Mouse (Mus musculus) liver, embryonic 16.5 days (tissue): ENCODE results near the gene Ccp110. TPM values are rescaled to one million over a fixed set of nuclear protein-coding genes. Genes with fewer than 3 reads are reported as not detected.

Experiments used
- ATAC-seq: fragments of 200-750 bp; cut with Nextera tagmentation; 2 replicates; pipeline ENCODE4 v1.8.0; 2017; ENCODE audit warnings: low read depth, mild to moderate bottlenecking, moderate number of reproducible peaks, moderate library complexity
- H3K27ac ChIP-seq: fragments of 300-500 bp; sonication (generic); 2 replicates; pipeline ENCODE4 v1.5.1; 2014; ENCODE audit warnings: mild to moderate bottlenecking, low read length
- H3K27me3 ChIP-seq: fragments of 300-500 bp; sonication (generic); 2 replicates; pipeline ENCODE4 v1.6.1; 2014; ENCODE audit warnings: low read depth, low read length, mixed read lengths; ENCODE audit not compliant: control insufficient read depth, insufficient read depth
- H3K36me3 ChIP-seq: fragments of 300-500 bp; sonication (generic); 2 replicates; pipeline ENCODE4 v1.6.1; 2014; ENCODE audit warnings: mild to moderate bottlenecking; ENCODE audit not compliant: control insufficient read depth, insufficient read depth
- H3K4me1 ChIP-seq: fragments of 300-500 bp; sonication (generic); 2 replicates; pipeline ENCODE4 v1.6.1; 2014; ENCODE audit warnings: low read depth, low read length, mixed read lengths; ENCODE audit not compliant: control insufficient read depth
- H3K4me2 ChIP-seq: fragments of 300-500 bp; sonication (generic); 2 replicates; pipeline ENCODE4 v1.6.1; 2014; ENCODE audit warnings: low read depth, low read length, mixed read lengths
- H3K4me3 ChIP-seq: fragments of 300-500 bp; sonication (generic); 2 replicates; pipeline ENCODE4 v1.5.1; 2014; ENCODE audit warnings: low read depth, mild to moderate bottlenecking, low read length
- H3K9ac ChIP-seq: fragments of 300-500 bp; sonication (generic); 2 replicates; pipeline ENCODE4 v1.6.1; 2014; ENCODE audit warnings: low read depth, low read length
- H3K9me3 ChIP-seq: fragments of 300-500 bp; sonication (generic); replicated peaks from 2 replicates; pipeline ENCODE4 v1.6.1; 2016; ENCODE audit warnings: low read length; ENCODE audit not compliant: control insufficient read depth
- WGBS: fragments of 180-500 bp; shearing (Covaris S2); extraction: QIAGEN DNeasy Blood & Tissue Kit; methylation state at CpG from one replicate; pipeline ENCODE4 v1.1.7; 2014; ENCODE audit not compliant: insufficient replicate concordance; 5-methylcytosine and 5-hydroxymethylcytosine counted together
- polyA plus RNA-seq: library from polyadenylated mRNA; unstranded; fragments of >200 nt; fragmentation: Nextera tagmentation; extraction: Ambion mirVana; gene quantifications from 2 replicates; pipeline ENCODE4 v1.2.1, GENCODE M21; 2015

Ccp110 gene
- 8.3 and 8.9 TPM in 2 replicates for polyA plus RNA-seq

DNA sequence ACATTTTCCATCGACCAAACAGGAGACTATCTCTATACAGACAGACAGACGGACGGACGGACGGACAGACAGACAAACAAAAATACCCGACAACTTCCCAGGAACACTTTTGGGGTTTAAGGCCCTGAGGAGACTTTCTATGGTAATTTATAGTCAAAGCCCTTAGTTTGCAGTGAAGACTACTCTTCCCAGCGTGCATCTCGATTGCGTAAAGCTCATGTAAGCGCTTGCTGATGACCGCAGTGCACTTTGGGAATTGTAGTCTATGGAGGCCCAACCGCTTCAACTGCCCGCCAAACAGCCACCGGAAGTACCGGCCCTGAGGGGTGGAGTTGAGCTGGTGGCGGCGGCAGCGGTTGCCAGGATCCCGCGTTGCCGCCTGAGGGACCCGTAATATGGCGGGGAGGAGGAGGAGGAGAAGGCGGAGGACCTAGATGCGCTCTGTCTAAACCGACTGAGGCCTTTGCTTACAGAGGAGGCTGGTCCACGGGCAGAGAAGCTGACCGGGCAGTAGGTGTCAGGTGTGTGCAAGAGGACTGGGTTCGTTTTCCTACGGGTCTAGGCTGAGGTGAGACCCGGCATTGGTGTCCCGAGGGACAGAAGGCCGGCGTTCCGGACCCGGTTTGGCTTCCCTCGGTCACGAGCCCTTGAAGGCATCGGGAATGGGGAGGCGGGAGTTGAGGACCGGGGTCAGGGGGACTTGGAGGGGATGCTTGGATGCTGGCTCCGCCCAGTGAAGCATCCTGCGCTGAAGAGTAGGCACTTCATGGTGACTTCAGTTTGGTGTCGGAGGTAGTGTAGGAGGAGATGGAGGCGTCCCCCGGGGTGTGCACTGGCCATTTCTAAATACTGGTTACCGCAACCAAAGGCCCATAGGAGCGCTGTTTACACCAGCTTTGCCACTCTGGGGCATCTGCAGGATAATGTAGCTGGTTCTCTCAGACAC lies at the start of gene Ccp110:
TSS of gene Ccp110 (plus strand) at position 325 of the 946 bp plus-strand sequence.
- Histone ChIP-seq H3K9me3 (no peaks in the 10 kb centered on the region), H3K4me3 (peak within 1 kb of the TSS; percentile 97), H3K9ac (peak within 1 kb of the TSS; percentile 87), H3K4me2 (peak within 1 kb of the TSS; percentile 95), H3K27ac (peak within 1 kb of the TSS; percentile 77), H3K36me3 (peaks cover 3% of the 10 kb centered on the region; the same call in 1 of the 2 replicates), H3K4me1 (peaks cover 8% of the 10 kb centered on the region), H3K27me3 (no peaks in the 10 kb centered on the region)
- WGBS, result 1% methylated on average over 48 of the region's 48 CpGs
- ATAC-seq, result peak; percentile 99

DNA sequence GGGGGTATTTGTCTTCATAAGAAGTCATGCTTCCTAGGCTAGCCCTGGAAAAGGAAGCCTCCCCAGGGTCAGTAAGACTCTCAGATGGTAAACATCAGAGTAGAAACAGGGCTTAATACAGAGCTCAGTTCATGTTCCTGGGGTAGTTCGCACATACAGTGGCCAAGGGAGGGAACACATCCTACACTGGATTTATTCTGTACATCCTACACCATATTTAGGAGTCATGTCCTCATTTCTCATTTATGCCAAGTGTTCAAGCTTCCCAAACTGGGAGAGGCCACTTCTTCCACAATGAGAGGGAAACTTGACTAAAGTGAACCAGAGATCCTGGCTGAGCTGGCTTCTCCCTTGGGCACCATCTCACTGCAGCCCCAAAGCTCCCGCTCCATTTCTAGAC lies 44.6 kb upstream of the Ccp110 start:
- Histone ChIP-seq H3K36me3 (no peaks in the 10 kb centered on the region), H3K27me3 (no peaks in the 10 kb centered on the region), H3K27ac (no peak overlapping the region), H3K4me1 (no peaks in the 10 kb centered on the region), H3K9ac (no peak overlapping the region), H3K4me3 (no peak overlapping the region), H3K4me2 (no peak overlapping the region), H3K9me3 (no peaks in the 10 kb centered on the region)
- WGBS, result 77% methylated on average over 2 of the region's 2 CpGs
- ATAC-seq, result no peak

DNA sequence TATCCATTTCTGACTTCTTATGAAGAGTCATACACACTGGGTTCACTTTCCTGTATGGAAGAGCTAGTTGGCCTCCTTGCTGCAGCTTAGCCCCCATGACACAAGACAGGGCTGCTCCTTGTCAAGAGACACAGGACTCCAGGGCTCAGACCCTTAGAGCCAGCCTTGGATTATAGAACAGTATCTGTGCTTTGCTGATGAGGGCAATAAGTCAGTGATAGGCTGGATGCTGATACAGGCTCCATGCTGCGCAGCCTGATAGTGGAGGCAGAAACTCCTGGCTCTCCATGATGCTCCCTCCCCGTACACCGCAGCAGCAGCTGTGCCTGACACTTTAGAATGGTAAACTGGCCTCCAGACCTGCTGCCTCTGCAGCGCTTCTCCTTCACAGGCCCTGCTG lies 42.2 kb upstream of the Ccp110 start:
- H3K27ac ChIP-seq, result no peak overlapping the region
- peak; percentile 43 for ATAC-seq
- H3K4me3 ChIP-seq, result no peak overlapping the region
- H3K9me3 ChIP-seq, result no peaks in the 10 kb centered on the region
- no peak overlapping the region for H3K9ac ChIP-seq
- no peak overlapping the region for H3K4me2 ChIP-seq
- WGBS, result 57% methylated on average over 4 of the region's 4 CpGs
- no peaks in the 10 kb centered on the region for H3K36me3 ChIP-seq
- H3K4me1 ChIP-seq, result no peaks in the 10 kb centered on the region
- H3K27me3 ChIP-seq, result no peaks in the 10 kb centered on the region

DNA sequence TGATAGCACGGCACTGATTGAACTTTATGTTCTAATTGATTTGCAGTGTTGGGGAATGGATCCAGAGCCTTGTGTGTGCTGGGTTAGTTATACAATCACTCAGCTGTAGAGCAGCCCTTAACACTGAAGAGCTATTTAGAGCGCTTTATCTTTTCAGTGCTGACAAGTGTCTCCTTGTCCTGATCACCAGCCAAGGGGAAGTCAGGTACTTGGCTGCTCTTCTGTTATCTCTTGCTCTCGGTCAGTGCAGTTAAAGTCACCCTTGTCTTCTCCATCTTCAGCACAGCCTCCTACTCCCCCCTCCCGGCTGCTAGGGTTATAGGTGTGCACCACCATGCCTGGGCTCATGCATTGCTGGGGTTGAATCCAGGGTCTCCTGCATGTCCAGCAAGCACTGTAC lies 35.5 kb upstream of the Ccp110 start:
- Histone ChIP-seq H3K27me3 (no peaks in the 10 kb centered on the region), H3K4me2 (no peak overlapping the region), H3K36me3 (no peaks in the 10 kb centered on the region), H3K9me3 (no peaks in the 10 kb centered on the region), H3K27ac (no peak overlapping the region), H3K4me3 (no peak overlapping the region), H3K4me1 (no peaks in the 10 kb centered on the region), H3K9ac (no peak overlapping the region)
- WGBS, result 53% methylated on average over 4 of the region's 4 CpGs
- no peak for ATAC-seq

DNA sequence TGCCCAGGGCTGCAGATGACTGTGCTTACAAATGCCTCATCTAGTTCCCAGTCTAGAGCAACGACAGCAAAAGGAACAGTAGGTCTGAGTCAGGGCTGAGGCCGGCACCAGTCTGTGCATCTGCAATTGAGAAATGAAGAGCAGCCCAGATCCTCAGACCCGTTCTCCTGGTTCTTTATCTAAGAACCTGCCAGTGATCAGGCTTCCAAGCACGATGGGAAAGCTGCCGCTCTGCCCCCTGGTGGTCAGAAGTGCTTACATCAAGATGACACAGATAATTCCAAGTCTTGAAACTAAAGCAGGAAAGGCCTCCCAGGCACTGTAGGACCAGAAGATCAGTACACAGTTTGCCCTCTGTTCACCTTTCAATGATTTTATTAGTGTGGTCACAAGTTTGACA lies 24.2 kb upstream of the Ccp110 start:
- WGBS, result 34% methylated on average over 5 of the region's 5 CpGs
- Histone ChIP-seq H3K9me3 (no peaks in the 10 kb centered on the region), H3K9ac (no peak overlapping the region), H3K4me1 (no peaks in the 10 kb centered on the region), H3K27ac (no peak overlapping the region), H3K27me3 (no peaks in the 10 kb centered on the region), H3K4me2 (no peak overlapping the region), H3K4me3 (no peak overlapping the region), H3K36me3 (peaks cover 36% of the 10 kb centered on the region)
- 0 out of 2 replicates have a peak, but pooled peaks have one; percentile 9 for ATAC-seq

DNA sequence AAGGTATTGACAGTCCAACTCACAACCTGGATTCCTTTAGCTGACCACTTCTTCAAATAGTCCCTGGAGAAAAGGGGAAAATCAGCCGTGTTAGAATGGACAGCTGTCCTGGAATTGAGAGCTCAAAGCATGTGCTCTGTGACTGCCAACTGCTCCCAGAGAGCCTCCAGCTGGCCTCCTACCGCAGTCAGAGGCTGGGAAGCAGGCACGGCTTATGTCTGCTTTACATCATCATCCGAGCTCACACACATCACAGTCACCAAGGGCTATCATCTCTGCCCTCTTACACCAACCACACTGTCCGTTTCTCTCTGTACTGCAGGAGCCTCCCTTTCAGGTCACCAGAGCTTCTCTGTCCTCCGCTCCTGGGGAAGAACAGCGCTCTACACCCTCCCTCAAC lies 23.3 kb upstream of the Ccp110 start:
- Histone ChIP-seq H3K27ac (no peak overlapping the region), H3K9ac (no peak overlapping the region), H3K9me3 (no peaks in the 10 kb centered on the region), H3K27me3 (no peaks in the 10 kb centered on the region), H3K36me3 (peaks cover 40% of the 10 kb centered on the region), H3K4me2 (no peak overlapping the region), H3K4me3 (no peak overlapping the region), H3K4me1 (no peaks in the 10 kb centered on the region)
- ATAC-seq, result no peak
- 86% methylated on average over 7 of the region's 7 CpGs for WGBS

DNA sequence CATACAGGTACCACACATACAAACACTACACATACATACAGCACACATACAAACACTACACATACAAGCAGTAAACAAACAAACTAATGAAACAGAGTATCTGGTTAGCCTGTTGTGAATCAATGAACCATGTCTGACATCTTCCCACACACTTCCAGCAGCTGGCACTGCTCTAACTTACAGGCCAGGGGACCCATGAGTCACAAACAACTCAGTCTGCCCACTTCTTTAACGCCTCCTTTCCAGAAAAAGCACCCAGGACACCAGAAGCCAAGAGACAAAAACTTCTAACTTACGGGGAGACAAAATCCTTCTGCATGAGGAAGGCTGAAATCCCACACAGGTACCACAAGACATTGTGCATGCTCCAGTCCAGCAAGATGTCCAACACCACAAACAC lies 21.1 kb upstream of the Ccp110 start:
- H3K4me2 ChIP-seq, result no peak overlapping the region
- ATAC-seq, result no peak
- H3K4me1 ChIP-seq, result no peaks in the 10 kb centered on the region
- H3K9me3 ChIP-seq, result no peaks in the 10 kb centered on the region
- H3K4me3 ChIP-seq, result no peak overlapping the region
- peaks cover 54% of the 10 kb centered on the region for H3K36me3 ChIP-seq
- no peak overlapping the region for H3K9ac ChIP-seq
- WGBS, result 93% methylated on average over 2 of the region's 2 CpGs
- no peaks in the 10 kb centered on the region for H3K27me3 ChIP-seq
- no peak overlapping the region for H3K27ac ChIP-seq

DNA sequence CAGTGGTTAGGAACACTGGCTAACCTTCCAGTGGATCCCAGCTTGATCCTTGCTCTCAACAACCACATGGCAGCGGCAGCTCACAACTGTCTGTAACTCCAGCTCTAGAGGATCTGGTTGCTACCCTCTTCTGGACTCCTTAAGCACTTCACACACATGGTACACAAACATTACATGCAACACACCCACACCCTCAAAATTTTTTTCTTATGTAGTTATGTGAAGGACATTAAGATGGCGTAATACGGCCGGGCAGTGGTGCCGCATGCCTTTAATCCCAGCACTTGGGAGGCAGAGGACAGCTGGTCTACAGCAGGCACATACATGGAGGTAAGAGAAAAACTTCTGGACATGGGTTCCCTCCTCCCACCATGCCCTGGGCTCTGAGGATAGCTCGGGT lies 16.2 kb upstream of the Ccp110 start:
- no peaks in the 10 kb centered on the region for H3K9me3 ChIP-seq
- no peak overlapping the region for H3K27ac ChIP-seq
- 95% methylated on average over 6 of the region's 6 CpGs for WGBS
- peaks cover 35% of the 10 kb centered on the region for H3K36me3 ChIP-seq
- no peak overlapping the region for H3K4me3 ChIP-seq
- H3K27me3 ChIP-seq, result no peaks in the 10 kb centered on the region
- H3K4me2 ChIP-seq, result no peak overlapping the region
- no peak for ATAC-seq
- H3K9ac ChIP-seq, result no peak overlapping the region
- H3K4me1 ChIP-seq, result peaks cover 3% of the 10 kb centered on the region

DNA sequence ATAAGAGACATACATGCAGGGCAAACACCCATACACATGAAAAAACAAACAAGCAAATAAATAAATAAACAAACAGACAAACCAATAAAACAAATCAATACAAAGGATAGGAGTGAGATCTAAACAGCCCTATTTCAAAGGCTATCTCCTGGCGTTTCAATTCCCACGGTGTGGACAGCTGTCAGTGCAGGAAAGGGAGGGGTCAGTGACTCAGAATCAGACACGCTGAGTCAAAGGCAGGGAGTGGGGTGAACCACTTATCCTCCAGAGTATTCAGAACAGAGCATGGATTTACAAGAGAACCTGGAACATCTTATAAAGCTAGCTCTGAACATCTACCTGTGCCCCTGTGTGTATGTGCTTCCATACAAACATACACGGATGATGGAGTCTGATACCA lies 15.2 kb upstream of the Ccp110 start:
- Histone ChIP-seq H3K4me2 (no peak overlapping the region), H3K36me3 (peaks cover 28% of the 10 kb centered on the region), H3K27me3 (no peaks in the 10 kb centered on the region), H3K9ac (no peak overlapping the region), H3K27ac (no peak overlapping the region), H3K4me1 (peaks cover 3% of the 10 kb centered on the region), H3K9me3 (no peaks in the 10 kb centered on the region), H3K4me3 (no peak overlapping the region)
- no peak for ATAC-seq
- WGBS, result 68% methylated on average over 4 of the region's 4 CpGs
